8 mouse cellular contexts compared by ENCODE assay signal in the genomic region with DNA sequence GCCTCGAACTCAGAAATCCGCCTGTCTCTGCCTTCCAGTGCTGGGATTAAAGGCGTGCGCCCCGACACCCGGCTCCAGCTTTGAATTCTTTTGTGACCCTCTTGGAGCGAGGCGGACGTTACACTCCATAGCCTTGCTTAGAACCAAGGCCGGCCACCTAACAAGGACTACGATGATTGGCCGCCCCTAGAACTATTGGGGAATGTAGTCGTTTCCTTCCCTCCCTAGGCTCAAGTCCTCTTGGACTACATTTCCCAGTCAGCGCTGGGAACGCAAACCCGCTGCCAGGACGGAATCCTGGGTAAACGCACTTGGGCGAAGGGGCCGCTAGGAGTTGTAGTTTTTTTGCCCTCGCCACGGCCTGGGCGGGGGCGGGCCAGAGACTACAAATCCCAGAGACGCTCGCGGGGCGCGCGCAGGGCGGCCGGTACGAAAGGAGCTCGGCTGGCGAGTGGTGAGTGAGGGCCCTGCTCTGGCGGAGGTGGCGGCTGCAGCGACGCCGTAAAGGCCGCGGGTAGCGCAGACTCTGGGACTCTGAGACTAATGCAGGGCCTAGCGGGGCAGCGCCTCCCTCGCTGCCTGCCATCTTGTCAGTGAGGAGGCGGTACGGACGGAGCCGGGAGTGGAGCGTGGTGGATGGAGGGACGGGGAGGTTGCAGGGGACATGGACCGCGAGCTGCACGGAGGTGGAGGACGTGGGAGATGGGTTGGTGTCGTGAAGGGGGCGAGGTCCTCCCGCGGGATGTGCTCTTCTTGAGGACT. TPM values are rescaled to one million over a fixed set of nuclear protein-coding genes. Genes with fewer than 3 reads are reported as not detected.
DNase-seq lines count a peak whose midpoint lies in the region; ATAC-seq lines count a peak whose summit lies in the region.

A gene (plus strand): TSS at position 413 of the 762 bp plus-strand sequence.

- H3K9ac ChIP-seq in hindbrain, embryonic 15.5 days: peak within 1 kb of the TSS; percentile 80

- peak; percentile 97 for DNase-seq in T-cell, adult 2 months (ENCODE audit: low spot score)
- DNase-seq in cerebellum, postnatal 36 days: peak; percentile 96 to 98
- DNase-seq in frontal cortex, postnatal 36 days (ENCODE audit: low spot score in 2 of 2): peak; percentile 97 to 99
- DNase-seq in left cerebral cortex, adult 11 months (ENCODE audit: low spot score): peak; percentile 95
- peak; percentile 98 to 99 for DNase-seq in lung, postnatal 4 days
- DNase-seq in retina, postnatal 7 days (ENCODE audit: low read depth, low spot score): peak; percentile 97
- peak; percentile 93 for DNase-seq in urinary bladder, adult 2 months (ENCODE audit: low spot score)

- peak within 1 kb of the TSS; percentile 87 for H3K27ac ChIP-seq in hindbrain, embryonic 15.5 days (replicated peaks)

- H3K4me3 ChIP-seq in hindbrain, embryonic 15.5 days: peak within 1 kb of the TSS; percentile 75

- no peaks in the 10 kb centered on the region for H3K36me3 ChIP-seq in hindbrain, embryonic 15.5 days

- no peaks in the 10 kb centered on the region for H3K27me3 ChIP-seq in hindbrain, embryonic 15.5 days

- under 1% methylated on average over 60 of the region's 60 CpGs for WGBS in hindbrain, embryonic 15.5 days

- peaks cover 15% of the 10 kb centered on the region for H3K4me1 ChIP-seq in hindbrain, embryonic 15.5 days (replicated peaks)

- peak within 1 kb of the TSS; percentile 86 for H3K4me2 ChIP-seq in hindbrain, embryonic 15.5 days

- ATAC-seq in hindbrain, embryonic 15.5 days (ENCODE audit: low FRiP score, low read depth): peak; percentile 99

- no peaks in the 10 kb centered on the region for H3K9me3 ChIP-seq in hindbrain, embryonic 15.5 days

RNA-seq across cellular contexts. Expression of the gene that starts here (rescaled TPM):
- polyA plus RNA-seq in hindbrain, embryonic 15.5 days (2015; fragmentation: Nextera tagmentation; extraction: Ambion mirVana): 30.0 and 32.6 TPM in 2 replicates
- 19.0 and 22.4 TPM in 2 replicates for polyA plus RNA-seq in urinary bladder, adult 2 months (2012; rRNA removed)

Comparison
In these comparisons a context has a peak if more than half of its experiments do, and no peak if none do; other contexts are left out.
1. Peak in every context shown above with its lines: DNase-seq, ATAC-seq, H3K4me3 ChIP-seq and H3K27ac ChIP-seq.